Mouse (Mus musculus) kidney, postnatal 0 days (tissue): ENCODE data around the gene Ttc38. TPM values are rescaled to one million over a fixed set of nuclear protein-coding genes. Genes with fewer than 3 reads are reported as not detected.

Experiments used
- ATAC-seq: fragments of 200-750 bp; cut with Nextera tagmentation; replicated peaks from 2 replicates; pipeline ENCODE4 v1.8.0; 2017; ENCODE audit warnings: low read depth, moderate number of reproducible peaks, moderate TSS enrichment, moderate library complexity; ENCODE audit not compliant: low FRiP score
- DNase-seq: peaks from one replicate; pipeline ENCODE4 v3.0.0-alpha.2; 2016; ENCODE audit warnings: low spot score
- H3K27ac ChIP-seq: fragments of 300-500 bp; sonication (generic); 2 replicates; pipeline ENCODE4 v1.5.1; 2014; ENCODE audit warnings: mild to moderate bottlenecking
- H3K27me3 ChIP-seq: fragments of 300-500 bp; sonication (generic); 2 replicates; pipeline ENCODE4 v1.6.1; 2014; ENCODE audit warnings: low read length, mixed read lengths; ENCODE audit not compliant: insufficient read depth
- H3K36me3 ChIP-seq: fragments of 300-500 bp; sonication (generic); 2 replicates; pipeline ENCODE4 v1.6.1; 2014; ENCODE audit warnings: low read length, mixed read lengths; ENCODE audit not compliant: insufficient read depth
- H3K4me1 ChIP-seq: fragments of 300-500 bp; sonication (generic); replicated peaks from 2 replicates; pipeline ENCODE4 v1.6.1; 2014; ENCODE audit warnings: antibody characterized with exemption, low read length, mixed read lengths; ENCODE audit not compliant: insufficient read depth
- H3K4me2 ChIP-seq: fragments of 300-500 bp; sonication (generic); 2 replicates; pipeline ENCODE4 v1.6.1; 2014; ENCODE audit warnings: mild to moderate bottlenecking, low read length, moderate library complexity, mixed read lengths
- H3K4me3 ChIP-seq: fragments of 300-500 bp; sonication (generic); replicated peaks from 2 replicates; pipeline ENCODE4 v1.5.1; 2014; ENCODE audit warnings: low read depth, low read length
- H3K9ac ChIP-seq: fragments of 300-500 bp; sonication (generic); 2 replicates; pipeline ENCODE4 v1.6.1; 2014; ENCODE audit warnings: low read depth, low read length
- H3K9me3 ChIP-seq: fragments of 300-500 bp; sonication (generic); replicated peaks from 2 replicates; pipeline ENCODE4 v1.6.1; 2016; ENCODE audit warnings: low read length, inconsistent platforms, mixed read lengths
- CTCF ChIP-seq: IDR thresholded peaks from 2 replicates; pipeline ENCODE4 v1.5.1; 2016; ENCODE audit warnings: antibody characterized with exemption, low read depth, mild to moderate bottlenecking, moderate library complexity
- WGBS: fragments of 180-500 bp; shearing (Covaris S2); extraction: QIAGEN DNeasy Blood & Tissue Kit; methylation state at CpG from one replicate; pipeline ENCODE4 v1.1.7; 2014; 5-methylcytosine and 5-hydroxymethylcytosine counted together
- polyA plus RNA-seq: library from polyadenylated mRNA; unstranded; fragments of >200 nt; fragmentation: Nextera tagmentation; extraction: Ambion mirVana; gene quantifications from 2 replicates; pipeline ENCODE4 v1.2.1, GENCODE M21; 2015

Gene Ttc38
- polyA plus RNA-seq, 1 experiment from 2014 or later, result 8.7 TPM

DNA sequence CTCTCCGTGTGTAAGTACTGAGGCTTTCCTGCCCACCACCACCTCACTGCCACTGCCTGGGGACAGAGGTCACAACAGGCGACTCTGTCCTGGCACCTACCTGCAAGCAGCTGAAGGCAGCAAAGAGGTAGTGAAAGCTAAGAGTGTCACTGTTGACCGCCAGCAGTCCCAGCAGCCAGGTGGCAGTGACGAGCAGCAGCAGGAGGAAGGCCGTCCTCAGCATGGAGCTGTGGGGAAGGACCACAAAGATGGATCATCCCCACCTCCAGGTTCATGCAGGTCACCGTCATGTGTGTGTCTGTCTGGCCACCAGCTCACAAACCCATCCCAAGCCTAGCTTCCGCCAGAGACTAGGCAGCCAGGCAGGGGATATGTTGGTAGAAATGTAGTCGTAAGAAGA, 71.7 kb downstream of the Ttc38 start:
- peak; percentile 68 for TF ChIP-seq CTCF
- DNase-seq, result no peak
- ATAC-seq, result no peak

More for the DNA sequence above, 71.7 kb downstream of the Ttc38 start:
- Histone ChIP-seq H3K9ac (no peak overlapping the region), H3K9me3 (no peaks in the 10 kb centered on the region), H3K4me1 (no peaks in the 10 kb centered on the region), H3K36me3 (0 out of 2 replicates have a peak, but pooled peaks cover 6% of the 10 kb centered on the region), H3K27ac (no peak overlapping the region), H3K4me3 (no peak overlapping the region), H3K4me2 (no peak overlapping the region), H3K27me3 (no peaks in the 10 kb centered on the region)
- 74% methylated on average over 8 of the region's 8 CpGs for WGBS

Other genes with a start within 250 kb of the Ttc38 start
- gene Wnt7b, start 249.8 kb upstream of the Ttc38 start, polyA plus RNA-seq, result 24.9 and 26.3 TPM in 2 replicates
- 10.9 and 12.0 TPM in 2 replicates for gene Ppara, start 97.3 kb upstream of the Ttc38 start, polyA plus RNA-seq
- gene Cdpf1, start 20.6 kb upstream of the Ttc38 start, polyA plus RNA-seq, result 35.3 and 38.5 TPM in 2 replicates
- gene Pkdrej, start 10.6 kb upstream of the Ttc38 start, polyA plus RNA-seq, result 0.13 TPM in 2 replicates
- 11.4 and 12.8 TPM in 2 replicates for gene Gtse1, start 27.4 kb downstream of the Ttc38 start, polyA plus RNA-seq
- 37.1 and 40.9 TPM in 2 replicates for gene Trmu, start 47.0 kb downstream of the Ttc38 start, polyA plus RNA-seq
- 2.9 TPM in 2 replicates for gene Celsr1, start 201.5 kb downstream of the Ttc38 start, polyA plus RNA-seq
- gene Gramd4, start 225.4 kb downstream of the Ttc38 start, polyA plus RNA-seq, result 13.3 and 13.5 TPM in 2 replicates